Mouse (Mus musculus): ENCODE measurements around the gene Oas1f. TPM values are rescaled to one million over a fixed set of nuclear protein-coding genes. Genes with fewer than 3 reads are reported as not detected.
"Not testable (repeated sequence)": the region's sequence is repeated elsewhere in the genome, so short reads cannot be mapped to it uniquely, and the experiment has no call there.

The Oas1f gene
- polyA plus RNA-seq, 1 experiment from 2014 or later = not detected

- WGBS = 93% methylated on average over 6 of the region's 6 CpGs
- H3K36me3 ChIP-seq; H3K9me3 ChIP-seq (replicated peaks); H3K27ac ChIP-seq (replicated peaks); H3K27me3 ChIP-seq (ENCODE audit: low read depth, poor library complexity, severe bottlenecking); H3K4me3 ChIP-seq; DNase-seq (ENCODE audit: low spot score); H3K4me1 ChIP-seq: not testable (repeated sequence)
Observed at GRCm38 (mm10) chr5:120881681-120882080, 34.5 kb downstream of the Oas1f start.

- not testable (repeated sequence) for H3K9me3 ChIP-seq (replicated peaks); DNase-seq (ENCODE audit: low spot score); H3K27me3 ChIP-seq (ENCODE audit: low read depth, poor library complexity, severe bottlenecking); H3K27ac ChIP-seq (replicated peaks); H3K36me3 ChIP-seq; H3K4me3 ChIP-seq; H3K4me1 ChIP-seq
- 37% methylated on average over 7 of the region's 9 CpGs for WGBS
Observed at GRCm38 (mm10) chr5:120887413-120887812, 40.2 kb downstream of the Oas1f start, which contains the start of gene Oas1g. Gene Oas1g, minus strand, starts transcription at chr5:120887613.

- no peaks in the 10 kb centered on the region for H3K9me3 ChIP-seq (replicated peaks)
- WGBS = 62% methylated on average over 6 of the region's 6 CpGs
- H3K4me3 ChIP-seq = no peak overlapping the region
- H3K36me3 ChIP-seq = no peaks in the 10 kb centered on the region
- no peak for DNase-seq (ENCODE audit: low spot score)
- H3K27ac ChIP-seq (replicated peaks) = no peak overlapping the region
- H3K27me3 ChIP-seq (ENCODE audit: low read depth, poor library complexity, severe bottlenecking) = no peaks in the 10 kb centered on the region
- no peaks in the 10 kb centered on the region for H3K4me1 ChIP-seq
Observed at GRCm38 (mm10) chr5:120887831-120888230, 40.7 kb downstream of the Oas1f start.

- WGBS = 42% methylated on average over 4 of the region's 4 CpGs
- not testable (repeated sequence) for H3K9me3 ChIP-seq (replicated peaks); H3K4me3 ChIP-seq; H3K27ac ChIP-seq (replicated peaks); H3K27me3 ChIP-seq (ENCODE audit: low read depth, poor library complexity, severe bottlenecking); H3K4me1 ChIP-seq; H3K36me3 ChIP-seq; DNase-seq (ENCODE audit: low spot score)
Observed at GRCm38 (mm10) chr5:120888294-120888815, 41.2 kb downstream of the Oas1f start.

GRCm38 (mm10) chr5:120890026-120890425, 42.9 kb downstream of the Oas1f start:
- H3K36me3 ChIP-seq = no peaks in the 10 kb centered on the region
- H3K27me3 ChIP-seq (ENCODE audit: low read depth, poor library complexity, severe bottlenecking) = no peaks in the 10 kb centered on the region
- no peaks in the 10 kb centered on the region for H3K4me1 ChIP-seq
- no peak overlapping the region for H3K4me3 ChIP-seq
- no peak overlapping the region for H3K27ac ChIP-seq (replicated peaks)
- WGBS = 87% methylated on average over 2 of the region's 2 CpGs
- no peaks in the 10 kb centered on the region for H3K9me3 ChIP-seq (replicated peaks)
- DNase-seq (ENCODE audit: low spot score) = no peak

GRCm38 (mm10) chr5:120890991-120891390, 43.8 kb downstream of the Oas1f start:
- Histone ChIP-seq H3K4me1 (no peaks in the 10 kb centered on the region), H3K9me3 (replicated peaks) (no peaks in the 10 kb centered on the region), H3K27ac (replicated peaks) (no peak overlapping the region), H3K27me3 (ENCODE audit: low read depth, poor library complexity, severe bottlenecking) (no peaks in the 10 kb centered on the region), H3K36me3 (no peaks in the 10 kb centered on the region), H3K4me3 (no peak overlapping the region)
- no peak for DNase-seq (ENCODE audit: low spot score)
- WGBS = 61% methylated on average over 3 of the region's 3 CpGs

- not testable (repeated sequence) for H3K36me3 ChIP-seq; H3K27ac ChIP-seq (replicated peaks); H3K27me3 ChIP-seq (ENCODE audit: low read depth, poor library complexity, severe bottlenecking); H3K9me3 ChIP-seq (replicated peaks); DNase-seq (ENCODE audit: low spot score); H3K4me3 ChIP-seq; H3K4me1 ChIP-seq
- 82% methylated on average over 2 of the region's 2 CpGs for WGBS
Observed at GRCm38 (mm10) chr5:120891566-120892242, 44.5 kb downstream of the Oas1f start.

- Histone ChIP-seq H3K36me3 (no peaks in the 10 kb centered on the region), H3K9me3 (replicated peaks) (no peaks in the 10 kb centered on the region), H3K27ac (replicated peaks) (no peak overlapping the region), H3K4me3 (no peak overlapping the region), H3K4me1 (no peaks in the 10 kb centered on the region), H3K27me3 (ENCODE audit: low read depth, poor library complexity, severe bottlenecking) (no peaks in the 10 kb centered on the region)
- 79% methylated on average over 2 of the region's 2 CpGs for WGBS
- DNase-seq (ENCODE audit: low spot score) = no peak
Observed at GRCm38 (mm10) chr5:120892243-120892660, 45.1 kb downstream of the Oas1f start.

- H3K4me1 ChIP-seq; H3K4me3 ChIP-seq; H3K36me3 ChIP-seq; H3K27ac ChIP-seq (replicated peaks); DNase-seq (ENCODE audit: low spot score); H3K27me3 ChIP-seq (ENCODE audit: low read depth, poor library complexity, severe bottlenecking); H3K9me3 ChIP-seq (replicated peaks): not testable (repeated sequence)
- WGBS = 92% methylated on average over 4 of the region's 4 CpGs
Observed at GRCm38 (mm10) chr5:120893866-120894265, 46.7 kb downstream of the Oas1f start.

GRCm38 (mm10) chr5:120894692-120895091, 47.5 kb downstream of the Oas1f start:
- not testable (repeated sequence) for DNase-seq (ENCODE audit: low spot score); H3K27me3 ChIP-seq (ENCODE audit: low read depth, poor library complexity, severe bottlenecking); H3K4me3 ChIP-seq; H3K9me3 ChIP-seq (replicated peaks); H3K4me1 ChIP-seq; H3K27ac ChIP-seq (replicated peaks); H3K36me3 ChIP-seq
- 84% methylated on average over 2 of the region's 2 CpGs for WGBS

GRCm38 (mm10) chr5:120895231-120895900, 48.2 kb downstream of the Oas1f start:
- H3K4me3 ChIP-seq = no peak overlapping the region
- H3K4me1 ChIP-seq = no peaks in the 10 kb centered on the region
- no peak for DNase-seq (ENCODE audit: low spot score)
- no peak overlapping the region for H3K27ac ChIP-seq (replicated peaks)
- no peaks in the 10 kb centered on the region for H3K9me3 ChIP-seq (replicated peaks)
- 93% methylated on average over 11 of the region's 11 CpGs for WGBS
- no peaks in the 10 kb centered on the region for H3K36me3 ChIP-seq
- H3K27me3 ChIP-seq (ENCODE audit: low read depth, poor library complexity, severe bottlenecking) = no peaks in the 10 kb centered on the region

GRCm38 (mm10) chr5:120898307-120898706, 51.1 kb downstream of the Oas1f start:
- no peaks in the 10 kb centered on the region for H3K36me3 ChIP-seq
- H3K27ac ChIP-seq (replicated peaks) = no peak overlapping the region
- H3K27me3 ChIP-seq (ENCODE audit: low read depth, poor library complexity, severe bottlenecking) = no peaks in the 10 kb centered on the region
- no peaks in the 10 kb centered on the region for H3K4me1 ChIP-seq
- 85% methylated on average over 6 of the region's 6 CpGs for WGBS
- no peaks in the 10 kb centered on the region; the same call in 1 of the 2 replicates for H3K9me3 ChIP-seq (replicated peaks)
- no peak overlapping the region for H3K4me3 ChIP-seq
- DNase-seq (ENCODE audit: low spot score) = no peak

- H3K27ac ChIP-seq (replicated peaks) = no peak overlapping the region
- DNase-seq (ENCODE audit: low spot score) = no peak
- H3K9me3 ChIP-seq (replicated peaks) = no peaks in the 10 kb centered on the region; the same call in 1 of the 2 replicates
- no peaks in the 10 kb centered on the region for H3K4me1 ChIP-seq
- H3K4me3 ChIP-seq = no peak overlapping the region
- no peaks in the 10 kb centered on the region for H3K36me3 ChIP-seq
- no peaks in the 10 kb centered on the region for H3K27me3 ChIP-seq (ENCODE audit: low read depth, poor library complexity, severe bottlenecking)
Observed at GRCm38 (mm10) chr5:120898726-120899125, 51.6 kb downstream of the Oas1f start.
